Mouse (Mus musculus): ENCODE measurements around the gene Prickle3. TPM values are rescaled to one million over a fixed set of nuclear protein-coding genes. Genes with fewer than 3 reads are reported as not detected.
"Not testable (repeated sequence)": the region's sequence is repeated elsewhere in the genome, so short reads cannot be mapped to it uniquely, and the experiment has no call there.

Gene Prickle3
- polyA plus RNA-seq, 1 experiment from 2014 or later = 1.4 TPM

- ATAC-seq (ENCODE audit: low FRiP score, low TSS enrichment) = peak; percentile 90
- H3K4me1 ChIP-seq (ENCODE audit: control insufficient read depth, insufficient read depth, low read length) = no peaks in the 10 kb centered on the region
- H3K9me3 ChIP-seq (ENCODE audit: control insufficient read depth, low read length) = no peaks in the 10 kb centered on the region
- no peak overlapping the region for H3K4me3 ChIP-seq (replicated peaks; ENCODE audit: low read depth, low read length)
- H3K27ac ChIP-seq (replicated peaks; ENCODE audit: low read depth, low read length) = no peak overlapping the region
- DNase-seq = peak; percentile 93
- WGBS = 20% methylated on average over 27 of the region's 27 CpGs
- H3K27me3 ChIP-seq (ENCODE audit: control insufficient read depth, insufficient read depth, low read length) = no peaks in the 10 kb centered on the region
- H3K36me3 ChIP-seq (ENCODE audit: control insufficient read depth, insufficient read depth, low read length) = no peaks in the 10 kb centered on the region
- H3K4me2 ChIP-seq (ENCODE audit: low read length) = peak overlapping the region; percentile 48
- H3K9ac ChIP-seq (replicated peaks; ENCODE audit: low read length) = no peak overlapping the region
Observed at GRCm38 (mm10) chrX:7679405-7680056, 22.5 kb downstream of the Prickle3 start.

DNA sequence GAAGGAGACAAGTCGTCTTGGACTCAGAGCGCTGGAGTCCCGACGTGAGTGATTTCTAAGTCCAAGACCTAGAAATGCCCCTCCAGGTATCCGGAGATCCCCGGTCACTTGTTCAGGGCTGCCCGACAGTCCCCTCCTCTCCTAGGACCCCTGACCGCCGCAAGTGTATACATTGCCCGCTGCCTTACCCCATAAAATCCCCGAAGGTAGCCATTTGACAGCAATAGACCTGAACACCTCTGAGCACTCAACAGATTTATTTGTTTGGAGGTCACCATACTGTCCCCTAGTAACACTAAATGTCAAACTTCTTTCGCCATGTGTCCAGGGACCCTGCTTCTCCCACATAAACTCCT, 23.0 kb downstream of the Prickle3 start:
- DNase-seq (no peak), ATAC-seq (ENCODE audit: low FRiP score, low TSS enrichment) (no peak)
- Histone ChIP-seq H3K27me3 (ENCODE audit: control insufficient read depth, insufficient read depth, low read length) (no peaks in the 10 kb centered on the region), H3K4me2 (ENCODE audit: low read length) (peak overlapping the region; percentile 48), H3K9ac (replicated peaks; ENCODE audit: low read length) (no peak overlapping the region), H3K4me3 (replicated peaks; ENCODE audit: low read depth, low read length) (no peak overlapping the region), H3K9me3 (ENCODE audit: control insufficient read depth, low read length) (no peaks in the 10 kb centered on the region), H3K36me3 (ENCODE audit: control insufficient read depth, insufficient read depth, low read length) (no peaks in the 10 kb centered on the region), H3K27ac (replicated peaks; ENCODE audit: low read depth, low read length) (no peak overlapping the region), H3K4me1 (ENCODE audit: control insufficient read depth, insufficient read depth, low read length) (no peaks in the 10 kb centered on the region)
- 28% methylated on average over 12 of the region's 12 CpGs for WGBS

- no peaks in the 10 kb centered on the region for H3K27me3 ChIP-seq (ENCODE audit: control insufficient read depth, insufficient read depth, low read length)
- 72% methylated on average over 14 of the region's 14 CpGs for WGBS
- no peaks in the 10 kb centered on the region for H3K4me1 ChIP-seq (ENCODE audit: control insufficient read depth, insufficient read depth, low read length)
- DNase-seq = no peak
- no peaks in the 10 kb centered on the region for H3K36me3 ChIP-seq (ENCODE audit: control insufficient read depth, insufficient read depth, low read length)
- H3K4me2 ChIP-seq (ENCODE audit: low read length) = peak within 1 kb of the TSS; percentile 48
- no peak for ATAC-seq (ENCODE audit: low FRiP score, low TSS enrichment)
- no peak within 1 kb of the TSS for H3K9ac ChIP-seq (replicated peaks; ENCODE audit: low read length)
- no peak within 1 kb of the TSS for H3K4me3 ChIP-seq (replicated peaks; ENCODE audit: low read depth, low read length)
- no peaks in the 10 kb centered on the region for H3K9me3 ChIP-seq (ENCODE audit: control insufficient read depth, low read length)
- H3K27ac ChIP-seq (replicated peaks; ENCODE audit: low read depth, low read length) = no peak within 1 kb of the TSS
Observed at GRCm38 (mm10) chrX:7680864-7681263, 23.8 kb downstream of the Prickle3 start, which contains the start of gene Magix. Gene Magix (minus strand): TSS chrX:7681251.

DNA sequence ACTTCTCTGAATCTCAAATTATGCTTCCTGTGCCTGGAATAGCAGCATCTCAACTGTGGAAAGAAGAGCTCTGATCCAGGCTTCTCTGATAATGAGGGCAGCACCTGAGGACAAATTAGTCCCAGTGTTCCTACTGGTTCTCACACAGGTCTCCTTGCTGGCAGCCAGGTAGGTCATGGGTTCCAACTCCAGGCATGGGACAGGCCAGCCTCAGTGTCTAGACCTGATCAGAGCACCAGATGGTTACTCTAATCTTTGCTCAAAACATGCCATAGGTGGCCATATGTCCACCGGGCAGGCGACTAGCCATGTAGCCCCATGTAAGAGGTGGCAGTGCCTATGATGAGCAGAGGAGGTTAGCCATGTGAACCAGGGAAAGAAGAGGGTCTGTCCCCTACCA, 31.3 kb downstream of the Prickle3 start:
- H3K36me3 ChIP-seq (ENCODE audit: control insufficient read depth, insufficient read depth, low read length) = no peaks in the 10 kb centered on the region
- no peaks in the 10 kb centered on the region for H3K27me3 ChIP-seq (ENCODE audit: control insufficient read depth, insufficient read depth, low read length)
- no peak overlapping the region for H3K27ac ChIP-seq (replicated peaks; ENCODE audit: low read depth, low read length)
- ATAC-seq (ENCODE audit: low FRiP score, low TSS enrichment) (no peak), DNase-seq (no peak)
- H3K4me1 ChIP-seq (ENCODE audit: control insufficient read depth, insufficient read depth, low read length) = no peaks in the 10 kb centered on the region
- no peak overlapping the region for H3K4me3 ChIP-seq (replicated peaks; ENCODE audit: low read depth, low read length)
- H3K4me2 ChIP-seq (ENCODE audit: low read length) = no peak overlapping the region
- WGBS = 94% methylated on average over 2 of the region's 2 CpGs
- H3K9me3 ChIP-seq (ENCODE audit: control insufficient read depth, low read length) = no peaks in the 10 kb centered on the region
- no peak overlapping the region for H3K9ac ChIP-seq (replicated peaks; ENCODE audit: low read length)

DNA sequence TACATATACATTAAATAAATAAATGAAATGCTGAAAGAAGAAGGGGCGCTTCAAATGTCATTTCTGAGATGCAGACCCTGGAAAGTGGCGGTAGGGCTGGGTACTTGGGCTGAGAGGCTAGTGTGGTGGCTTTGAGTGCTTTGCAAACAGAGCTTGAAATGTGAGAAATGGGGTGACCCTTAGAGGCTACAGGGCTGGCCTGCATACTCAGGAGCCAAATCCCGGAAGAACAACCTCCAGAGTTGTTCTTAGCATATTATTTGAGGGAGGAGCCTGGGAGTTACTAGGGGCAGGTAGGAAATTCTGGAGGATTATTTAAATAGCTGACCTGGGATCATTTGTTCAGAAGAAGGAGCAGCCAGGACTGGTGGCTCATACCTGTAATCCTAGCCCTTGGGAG, 33.4 kb downstream of the Prickle3 start:
- no peak overlapping the region for H3K27ac ChIP-seq (replicated peaks; ENCODE audit: low read depth, low read length)
- H3K27me3 ChIP-seq (ENCODE audit: control insufficient read depth, insufficient read depth, low read length) = no peaks in the 10 kb centered on the region
- no peaks in the 10 kb centered on the region for H3K4me1 ChIP-seq (ENCODE audit: control insufficient read depth, insufficient read depth, low read length)
- DNase-seq (no peak), ATAC-seq (ENCODE audit: low FRiP score, low TSS enrichment) (no peak)
- H3K4me2 ChIP-seq (ENCODE audit: low read length) = no peak overlapping the region
- no peaks in the 10 kb centered on the region for H3K9me3 ChIP-seq (ENCODE audit: control insufficient read depth, low read length)
- WGBS = 65% methylated on average over 3 of the region's 3 CpGs
- H3K36me3 ChIP-seq (ENCODE audit: control insufficient read depth, insufficient read depth, low read length) = no peaks in the 10 kb centered on the region
- no peak overlapping the region for H3K4me3 ChIP-seq (replicated peaks; ENCODE audit: low read depth, low read length)
- H3K9ac ChIP-seq (replicated peaks; ENCODE audit: low read length) = no peak overlapping the region

DNA sequence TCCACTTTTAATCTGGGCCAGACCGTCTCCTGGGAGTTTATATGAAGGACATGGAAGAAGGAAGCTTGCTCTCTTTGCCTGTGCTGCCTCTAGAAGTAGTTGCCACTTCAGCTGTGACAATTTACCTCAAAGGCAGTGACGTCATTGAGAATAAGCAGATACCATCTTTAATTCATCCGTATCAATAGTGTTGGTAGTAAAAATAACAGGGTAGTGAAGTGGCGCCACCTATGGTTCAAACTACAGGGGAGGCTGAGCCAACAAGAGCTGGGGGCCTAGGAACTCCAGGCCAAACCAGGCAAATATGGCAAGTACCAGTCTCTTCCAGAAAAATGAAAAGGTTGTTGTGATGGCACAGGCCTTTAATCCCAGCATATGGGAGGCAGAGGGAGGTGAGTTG, 35.8 kb downstream of the Prickle3 start:
- H3K4me3 ChIP-seq (replicated peaks; ENCODE audit: low read depth, low read length) = no peak overlapping the region
- H3K27ac ChIP-seq (replicated peaks; ENCODE audit: low read depth, low read length) = no peak overlapping the region
- H3K36me3 ChIP-seq (ENCODE audit: control insufficient read depth, insufficient read depth, low read length) = no peaks in the 10 kb centered on the region
- H3K4me1 ChIP-seq (ENCODE audit: control insufficient read depth, insufficient read depth, low read length) = no peaks in the 10 kb centered on the region
- H3K9ac ChIP-seq (replicated peaks; ENCODE audit: low read length) = no peak overlapping the region
- no peaks in the 10 kb centered on the region for H3K27me3 ChIP-seq (ENCODE audit: control insufficient read depth, insufficient read depth, low read length)
- no peak overlapping the region for H3K4me2 ChIP-seq (ENCODE audit: low read length)
- WGBS = 42% methylated on average over 4 of the region's 4 CpGs
- DNase-seq (no peak), ATAC-seq (ENCODE audit: low FRiP score, low TSS enrichment) (no peak)
- H3K9me3 ChIP-seq (ENCODE audit: control insufficient read depth, low read length) = no peaks in the 10 kb centered on the region

- Histone ChIP-seq H3K9ac (replicated peaks; ENCODE audit: low read length) (no peak overlapping the region), H3K4me2 (ENCODE audit: low read length) (peak overlapping the region; percentile 42), H3K4me1 (ENCODE audit: control insufficient read depth, insufficient read depth, low read length) (no peaks in the 10 kb centered on the region), H3K27me3 (ENCODE audit: control insufficient read depth, insufficient read depth, low read length) (no peaks in the 10 kb centered on the region), H3K9me3 (ENCODE audit: control insufficient read depth, low read length) (no peaks in the 10 kb centered on the region), H3K36me3 (ENCODE audit: control insufficient read depth, insufficient read depth, low read length) (peaks cover 9% of the 10 kb centered on the region; the same call in 1 of the 2 replicates), H3K4me3 (replicated peaks; ENCODE audit: low read depth, low read length) (no peak overlapping the region), H3K27ac (replicated peaks; ENCODE audit: low read depth, low read length) (no peak overlapping the region)
- ATAC-seq (ENCODE audit: low FRiP score, low TSS enrichment) = peak; percentile 49
- no peak for DNase-seq
- 53% methylated on average over 6 of the region's 6 CpGs for WGBS
Observed at GRCm38 (mm10) chrX:7696520-7696919, 39.5 kb downstream of the Prickle3 start.

- Histone ChIP-seq H3K9me3 (ENCODE audit: control insufficient read depth, low read length) (no peaks in the 10 kb centered on the region), H3K9ac (replicated peaks; ENCODE audit: low read length) (peak within 1 kb of the TSS; percentile 43; the same call in 1 of the 2 replicates), H3K4me3 (replicated peaks; ENCODE audit: low read depth, low read length) (peak within 1 kb of the TSS; percentile 50), H3K27ac (replicated peaks; ENCODE audit: low read depth, low read length) (no peak within 1 kb of the TSS), H3K4me1 (ENCODE audit: control insufficient read depth, insufficient read depth, low read length) (no peaks in the 10 kb centered on the region), H3K36me3 (ENCODE audit: control insufficient read depth, insufficient read depth, low read length) (peaks cover 9% of the 10 kb centered on the region; the same call in 1 of the 2 replicates), H3K4me2 (ENCODE audit: low read length) (peak within 1 kb of the TSS; percentile 58), H3K27me3 (ENCODE audit: control insufficient read depth, insufficient read depth, low read length) (no peaks in the 10 kb centered on the region)
- 20% methylated on average over 33 of the region's 33 CpGs for WGBS
- DNase-seq = peak; percentile 94
- ATAC-seq (ENCODE audit: low FRiP score, low TSS enrichment) = peak; percentile 95
Observed at GRCm38 (mm10) chrX:7696954-7697381, 39.9 kb downstream of the Prickle3 start, which contains the start of gene Gpkow. Gene Gpkow (plus strand): TSS chrX:7697131.

DNA sequence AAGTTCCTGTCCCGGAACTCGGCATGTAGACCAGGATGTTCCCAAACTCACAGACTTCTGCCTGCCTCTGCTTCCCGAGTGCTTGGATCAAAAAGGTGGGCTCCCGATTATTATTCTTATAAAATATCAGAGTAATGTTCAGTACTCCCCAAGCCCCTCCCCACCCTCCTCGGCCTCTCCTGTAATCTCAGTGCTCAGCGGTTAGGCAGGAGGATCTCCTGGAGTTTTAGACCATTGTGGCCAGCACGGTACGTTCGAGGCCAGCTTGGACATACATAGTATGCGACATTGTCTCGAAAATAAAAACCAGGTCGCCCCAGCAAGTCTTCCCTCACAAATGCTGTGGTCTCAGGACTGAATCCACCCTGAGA, 56.7 kb downstream of the Prickle3 start:
- WGBS = 38% methylated on average over 5 of the region's 12 CpGs

More for the DNA sequence above, 56.7 kb downstream of the Prickle3 start:
- not testable (repeated sequence) for H3K9me3 ChIP-seq (ENCODE audit: control insufficient read depth, low read length); DNase-seq; H3K4me1 ChIP-seq (ENCODE audit: control insufficient read depth, insufficient read depth, low read length); H3K9ac ChIP-seq (replicated peaks; ENCODE audit: low read length); H3K27me3 ChIP-seq (ENCODE audit: control insufficient read depth, insufficient read depth, low read length); H3K36me3 ChIP-seq (ENCODE audit: control insufficient read depth, insufficient read depth, low read length)
- peak overlapping the region; percentile 53 for H3K4me2 ChIP-seq (ENCODE audit: low read length)
- H3K27ac ChIP-seq (replicated peaks; ENCODE audit: low read depth, low read length) = 0 out of 2 replicates have a peak overlapping the region, but pooled peaks have one; percentile 26
- H3K4me3 ChIP-seq (replicated peaks; ENCODE audit: low read depth, low read length) = peak overlapping the region; percentile 34
- ATAC-seq (ENCODE audit: low FRiP score, low TSS enrichment) = peak; percentile 60; the same call in 1 of the 2 replicates

All from midbrain, embryonic 14.5 days (tissue).